Mouse (Mus musculus) liver, postnatal 0 days (tissue): ENCODE measurements around the gene Irak2.

Source experiments
- CTCF ChIP-seq: sonication (generic); IDR thresholded peaks from 2 replicates; pipeline ENCODE4 v1.5.1; 2016; ENCODE audit warnings: antibody characterized with exemption, low read depth
- EP300 ChIP-seq: IDR thresholded peaks from 2 replicates; pipeline ENCODE4 v1.6.1; 2016; ENCODE audit warnings: antibody characterized with exemption, low read depth, mild to moderate bottlenecking

DNA sequence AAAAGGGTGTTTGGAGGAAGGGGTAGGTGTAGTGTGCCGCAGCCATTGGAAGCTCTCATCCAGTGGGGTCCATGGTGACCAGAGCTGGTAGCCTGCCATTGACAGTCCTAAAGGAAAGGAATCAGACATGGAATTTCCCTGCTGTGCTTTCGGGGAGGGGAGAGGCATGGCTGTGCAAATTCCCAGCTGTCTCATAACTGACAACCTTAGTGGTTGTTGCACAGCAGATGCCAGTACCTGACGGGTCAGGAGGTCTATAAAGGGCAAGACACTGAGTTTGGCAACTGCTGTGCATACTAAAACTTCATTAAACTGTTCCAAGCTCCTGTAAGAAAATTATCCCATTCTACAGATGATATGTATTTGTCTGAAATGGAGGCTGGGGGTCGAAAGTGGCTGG, 40.3 kb upstream of the Irak2 start:
- no peak for TF ChIP-seq CTCF
- no peak for TF ChIP-seq EP300
